Mouse (Mus musculus): ENCODE measurements around the gene Cnksr3.

DNA sequence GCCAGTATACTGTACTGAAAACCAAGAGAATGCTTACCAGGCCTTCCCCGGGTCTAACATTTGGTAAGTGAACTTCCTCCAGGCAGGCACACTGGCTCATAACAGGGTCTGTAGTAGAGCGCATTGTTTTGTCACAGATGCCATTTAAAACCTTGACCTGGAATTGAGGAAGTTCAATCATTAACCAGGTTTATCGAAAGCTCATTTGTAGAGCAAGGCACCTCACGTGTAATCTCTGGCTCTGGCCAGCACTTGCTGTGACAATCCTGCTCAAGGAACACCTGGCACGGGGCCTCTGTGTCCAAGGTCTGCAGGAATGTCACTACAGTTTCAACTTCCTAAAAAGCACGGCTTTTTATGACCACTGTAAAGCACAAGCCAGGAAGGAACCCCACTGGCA is 71.8 kb downstream of the Cnksr3 start:
- no peak for TF ChIP-seq POLR2A (IDR thresholded peaks at IDR 0.05; ENCODE audit: insufficient read length, low read depth)
- TF ChIP-seq E2F4 (IDR thresholded peaks at IDR 0.05; ENCODE audit: insufficient read depth), result no peak
- TF ChIP-seq TCF12 (IDR thresholded peaks at IDR 0.05; ENCODE audit: insufficient read depth, poor library complexity, severe bottlenecking), result no peak
- no peak for TF ChIP-seq POLR2AphosphoS2 (IDR thresholded peaks at IDR 0.05; ENCODE audit: insufficient read length, low read depth)
- no peak for TF ChIP-seq MYOG (IDR thresholded peaks at IDR 0.05; ENCODE audit: control insufficient read depth in 1 of 3, insufficient read depth in 1 of 3, insufficient read length in 2 of 3, low read depth in 2 of 3)

Measured in myocyte (in vitro differentiated cells).